Mouse (Mus musculus) intestine, embryonic 14.5 days (tissue): ENCODE measurements around the gene Fgfbp1. TPM values are rescaled to one million over a fixed set of nuclear protein-coding genes. Genes with fewer than 3 reads are reported as not detected.

Experiments
- ATAC-seq: fragments of 200-750 bp; cut with Nextera tagmentation; replicated peaks from 2 replicates; pipeline ENCODE4 v1.8.0; 2017; ENCODE audit warnings: low read depth, moderate number of reproducible peaks, moderate TSS enrichment, moderate library complexity; ENCODE audit not compliant: low FRiP score, low TSS enrichment
- DNase-seq: peaks from one replicate; pipeline ENCODE4 v3.0.0-alpha.2; 2018; ENCODE audit warnings: low spot score
- H3K27ac ChIP-seq: fragments of 300-500 bp; sonication (generic); 2 replicates; pipeline ENCODE4 v1.5.1; 2014; ENCODE audit warnings: low read depth, mild to moderate bottlenecking, control low read depth
- H3K27me3 ChIP-seq: fragments of 300-500 bp; sonication (generic); replicated peaks from 2 replicates; pipeline ENCODE4 v1.6.1; 2014; ENCODE audit warnings: low read length, control low read depth; ENCODE audit not compliant: control insufficient read depth, insufficient read depth
- H3K36me3 ChIP-seq: fragments of 300-500 bp; sonication (generic); 2 replicates; pipeline ENCODE4 v1.6.1; 2014; ENCODE audit warnings: low read length, control low read depth; ENCODE audit not compliant: control insufficient read depth, insufficient read depth
- H3K4me1 ChIP-seq: fragments of 300-500 bp; sonication (generic); replicated peaks from 2 replicates; pipeline ENCODE4 v1.6.1; 2014; ENCODE audit warnings: low read length, control low read depth, mixed read lengths; ENCODE audit not compliant: control insufficient read depth, insufficient read depth
- H3K4me2 ChIP-seq: fragments of 300-500 bp; sonication (generic); 2 replicates; pipeline ENCODE4 v1.6.1; 2014; ENCODE audit warnings: low read length
- H3K4me3 ChIP-seq: fragments of 300-500 bp; sonication (generic); 2 replicates; pipeline ENCODE4 v1.5.1; 2014; ENCODE audit warnings: low read depth, low read length, control low read depth, mixed read lengths
- H3K9ac ChIP-seq: fragments of 300-500 bp; sonication (generic); 2 replicates; pipeline ENCODE4 v1.6.1; 2014; ENCODE audit warnings: mild to moderate bottlenecking, low read length
- H3K9me3 ChIP-seq: fragments of 300-500 bp; sonication (generic); 2 replicates; pipeline ENCODE4 v1.6.1; 2016; ENCODE audit warnings: low read length, control low read depth; ENCODE audit not compliant: control insufficient read depth
- WGBS: fragments of 180-500 bp; shearing (Covaris S2); extraction: QIAGEN DNeasy Blood & Tissue Kit; methylation state at CpG from one replicate; pipeline ENCODE4 v1.1.7; 2014; 5-methylcytosine and 5-hydroxymethylcytosine counted together
- polyA plus RNA-seq: library from polyadenylated mRNA; unstranded; fragments of >200 nt; fragmentation: Nextera tagmentation; extraction: Ambion mirVana; gene quantifications from 2 replicates; pipeline ENCODE4 v1.2.1, GENCODE M21; 2014

Gene Fgfbp1
- polyA plus RNA-seq, 1 experiment from 2014 or later: 28.7 TPM

GRCm38 (mm10) chr5:43980397-43980796, 1.2 kb downstream of the Fgfbp1 start:
- H3K4me2 ChIP-seq: no peak overlapping the region
- no peaks in the 10 kb centered on the region for H3K4me1 ChIP-seq
- WGBS: 76% methylated on average over 2 of the region's 2 CpGs
- H3K4me3 ChIP-seq: no peak overlapping the region
- no peaks in the 10 kb centered on the region for H3K36me3 ChIP-seq
- H3K9ac ChIP-seq: no peak overlapping the region
- no peaks in the 10 kb centered on the region for H3K27me3 ChIP-seq
- H3K27ac ChIP-seq: no peak overlapping the region
- ATAC-seq (no peak), DNase-seq (no peak)
- H3K9me3 ChIP-seq: no peaks in the 10 kb centered on the region

GRCm38 (mm10) chr5:43976821-43977561, 4.6 kb downstream of the Fgfbp1 start:
- Histone ChIP-seq H3K4me3 (no peak overlapping the region), H3K9me3 (no peaks in the 10 kb centered on the region), H3K27me3 (no peaks in the 10 kb centered on the region), H3K4me1 (no peaks in the 10 kb centered on the region), H3K4me2 (no peak overlapping the region), H3K36me3 (no peaks in the 10 kb centered on the region), H3K27ac (no peak overlapping the region), H3K9ac (no peak overlapping the region)
- WGBS: 82% methylated on average over 1 of the region's 1 CpGs
- no peak for ATAC-seq
- no peak for DNase-seq

DNA sequence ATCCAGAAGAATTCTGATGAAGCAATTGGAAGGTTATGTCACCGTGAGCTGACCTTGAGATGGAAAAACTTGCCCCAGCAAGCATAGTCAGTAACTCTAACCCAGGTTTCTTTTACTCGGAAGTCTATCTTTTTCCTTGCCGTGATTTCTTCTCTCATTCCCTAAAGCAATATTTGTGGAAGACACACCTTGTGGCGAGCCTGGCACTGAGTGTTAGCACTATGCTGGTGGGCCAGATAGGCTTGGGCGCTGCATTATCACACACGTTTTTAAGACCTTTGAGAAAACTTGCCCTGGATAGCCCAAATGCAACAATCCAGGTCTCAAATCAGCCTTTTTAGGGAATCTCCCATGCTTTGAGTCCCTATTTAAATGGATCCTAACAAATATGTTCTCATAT, 7.4 kb downstream of the Fgfbp1 start:
- DNase-seq: no peak
- H3K4me2 ChIP-seq: no peak overlapping the region
- no peak for ATAC-seq
- H3K4me1 ChIP-seq: no peaks in the 10 kb centered on the region
- no peaks in the 10 kb centered on the region for H3K9me3 ChIP-seq
- no peaks in the 10 kb centered on the region for H3K36me3 ChIP-seq
- no peak overlapping the region for H3K4me3 ChIP-seq
- H3K27ac ChIP-seq: no peak overlapping the region
- H3K27me3 ChIP-seq: no peaks in the 10 kb centered on the region
- 75% methylated on average over 6 of the region's 6 CpGs for WGBS
- no peak overlapping the region for H3K9ac ChIP-seq

- Histone ChIP-seq H3K9me3 (no peaks in the 10 kb centered on the region), H3K36me3 (no peaks in the 10 kb centered on the region), H3K4me1 (no peaks in the 10 kb centered on the region), H3K27ac (no peak overlapping the region), H3K4me3 (no peak overlapping the region), H3K27me3 (no peaks in the 10 kb centered on the region), H3K9ac (no peak overlapping the region), H3K4me2 (no peak overlapping the region)
- DNase-seq (no peak), ATAC-seq (no peak)
- WGBS: 39% methylated on average over 2 of the region's 2 CpGs
These were observed 10.4 kb downstream of the Fgfbp1 start for GRCm38 (mm10) chr5:43971156-43971555.

GRCm38 (mm10) chr5:43970532-43970931, 11.0 kb downstream of the Fgfbp1 start:
- H3K4me2 ChIP-seq: no peak overlapping the region

GRCm38 (mm10) chr5:43968634-43969033, 12.9 kb downstream of the Fgfbp1 start:
- Histone ChIP-seq H3K36me3 (no peaks in the 10 kb centered on the region), H3K27me3 (no peaks in the 10 kb centered on the region), H3K4me1 (no peaks in the 10 kb centered on the region), H3K9me3 (no peaks in the 10 kb centered on the region), H3K27ac (no peak overlapping the region), H3K4me2 (no peak overlapping the region), H3K9ac (no peak overlapping the region), H3K4me3 (no peak overlapping the region)
- 71% methylated on average over 2 of the region's 2 CpGs for WGBS
- ATAC-seq (no peak), DNase-seq (no peak)

More at GRCm38 (mm10) chr5:43970532-43970931, 11.0 kb downstream of the Fgfbp1 start:
- DNase-seq (no peak), ATAC-seq (no peak)
- H3K4me1 ChIP-seq: no peaks in the 10 kb centered on the region
- WGBS: 71% methylated on average over 2 of the region's 2 CpGs
- no peaks in the 10 kb centered on the region for H3K9me3 ChIP-seq
- no peak overlapping the region for H3K4me3 ChIP-seq
- no peaks in the 10 kb centered on the region for H3K36me3 ChIP-seq
- no peak overlapping the region for H3K9ac ChIP-seq
- H3K27me3 ChIP-seq: no peaks in the 10 kb centered on the region
- H3K27ac ChIP-seq: no peak overlapping the region

DNA sequence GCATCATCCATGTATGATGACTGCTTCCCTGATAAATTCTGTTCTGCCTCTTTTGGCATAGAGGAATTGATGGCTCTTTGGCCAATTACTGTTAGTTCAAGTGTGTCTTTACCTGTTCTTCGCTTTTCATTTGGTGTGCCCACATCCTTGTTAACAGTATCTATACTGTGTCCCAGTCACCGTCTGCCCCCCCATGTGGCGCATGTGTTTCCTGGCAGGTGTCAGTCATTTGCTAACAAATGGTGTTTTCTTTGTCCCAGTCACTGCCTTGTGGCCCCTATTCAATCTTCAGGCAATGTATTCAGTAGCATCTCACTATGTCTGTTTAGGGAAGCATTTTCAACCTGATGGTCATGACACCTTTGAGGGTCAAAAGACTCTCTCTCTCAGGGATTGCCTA, 20.5 kb downstream of the Fgfbp1 start:
- no peak overlapping the region for H3K4me3 ChIP-seq
- DNase-seq (no peak), ATAC-seq (no peak)
- H3K4me2 ChIP-seq: no peak overlapping the region
- H3K9me3 ChIP-seq: no peaks in the 10 kb centered on the region
- no peaks in the 10 kb centered on the region for H3K36me3 ChIP-seq
- H3K27me3 ChIP-seq: no peaks in the 10 kb centered on the region
- no peak overlapping the region for H3K9ac ChIP-seq
- WGBS: 95% methylated on average over 3 of the region's 3 CpGs
- no peak overlapping the region for H3K27ac ChIP-seq
- H3K4me1 ChIP-seq: no peaks in the 10 kb centered on the region

- Histone ChIP-seq H3K4me1 (no peaks in the 10 kb centered on the region), H3K27ac (no peak overlapping the region), H3K27me3 (no peaks in the 10 kb centered on the region), H3K36me3 (no peaks in the 10 kb centered on the region), H3K9ac (no peak overlapping the region), H3K4me3 (no peak overlapping the region), H3K9me3 (no peaks in the 10 kb centered on the region), H3K4me2 (no peak overlapping the region)
- 79% methylated on average over 3 of the region's 3 CpGs for WGBS
- no peak for DNase-seq
- no peak for ATAC-seq
These were observed 21.6 kb downstream of the Fgfbp1 start for GRCm38 (mm10) chr5:43959884-43960440.

- Histone ChIP-seq H3K4me2 (no peak overlapping the region), H3K4me1 (peaks cover 5% of the 10 kb centered on the region), H3K27ac (no peak overlapping the region), H3K9me3 (no peaks in the 10 kb centered on the region), H3K9ac (no peak overlapping the region), H3K4me3 (no peak overlapping the region), H3K27me3 (no peaks in the 10 kb centered on the region), H3K36me3 (no peaks in the 10 kb centered on the region)
- ATAC-seq: no peak
- no peak for DNase-seq
- WGBS: 78% methylated on average over 1 of the region's 1 CpGs
These were observed 28.3 kb downstream of the Fgfbp1 start for GRCm38 (mm10) chr5:43953241-43953640.
